ENCODE assay signal across 27 mouse cellular contexts in genomic region chr9:87297522-87297921, GRCm38 (mm10). TPM values are rescaled to one million over a fixed set of nuclear protein-coding genes. Genes with fewer than 3 reads are reported as not detected.
DNase-seq lines count a peak whose midpoint lies in the region; ATAC-seq and TF ChIP-seq lines count a peak whose summit lies in the region.
"Had no signal": no experiment of that assay in that cellular context is flagged by ENCODE, and none has a peak within 500 bp of the region (broad histone marks: within the 10 kb centered on the region; RNA-seq: fewer than 3 reads in every experiment).

No protein-coding gene starts in this region.

- no peak overlapping the region for H3K4me3 ChIP-seq in embryonic facial prominence, embryonic 13.5 days
- no peak overlapping the region for H3K4me3 ChIP-seq in embryonic facial prominence, embryonic 10.5 days
- no peak overlapping the region for H3K4me3 ChIP-seq in heart, embryonic 12.5 days
- H3K4me3 ChIP-seq in midbrain, postnatal 0 days (ENCODE audit: low read depth, low read length): no peak overlapping the region
- H3K4me3 ChIP-seq in midbrain, embryonic 11.5 days (ENCODE audit: low read depth, low read length): no peak overlapping the region
- H3K4me3 ChIP-seq: forebrain, embryonic 10.5 days; hindbrain, embryonic 15.5 days; intestine, embryonic 15.5 days; limb, embryonic 12.5 days had no signal

- ATAC-seq in embryonic facial prominence, embryonic 13.5 days (ENCODE audit: insufficient number of reproducible peaks, insufficient read depth, low FRiP score, low TSS enrichment, low read depth): no peak
- no peak for ATAC-seq in heart, embryonic 12.5 days (ENCODE audit: insufficient number of reproducible peaks, low FRiP score)
- ATAC-seq in midbrain, postnatal 0 days (ENCODE audit: low FRiP score): no peak; the same call in 1 of the 2 replicates
- ATAC-seq in midbrain, embryonic 11.5 days (ENCODE audit: low FRiP score): no peak
- ATAC-seq: CD4-positive, CD25-positive, alpha-beta regulatory T cell, adult 4 months; forebrain, embryonic 16.5 days; intestine, embryonic 15.5 days; liver, postnatal 0 days; lung, postnatal 0 days; midbrain, embryonic 16.5 days; Patski had no signal

- no peaks in the 10 kb centered on the region for H3K9me3 ChIP-seq in embryonic facial prominence, embryonic 13.5 days
- H3K9me3 ChIP-seq in embryonic facial prominence, embryonic 10.5 days: no peaks in the 10 kb centered on the region
- no peaks in the 10 kb centered on the region for H3K9me3 ChIP-seq in heart, embryonic 12.5 days (replicated peaks)
- no peaks in the 10 kb centered on the region for H3K9me3 ChIP-seq in midbrain, postnatal 0 days (ENCODE audit: low read length)
- no peaks in the 10 kb centered on the region for H3K9me3 ChIP-seq in midbrain, embryonic 11.5 days (ENCODE audit: control insufficient read depth, low read length)
- H3K9me3 ChIP-seq: forebrain, embryonic 10.5 days; hindbrain, embryonic 15.5 days; intestine, embryonic 15.5 days; limb, embryonic 12.5 days had no signal

- H3K27me3 ChIP-seq in embryonic facial prominence, embryonic 13.5 days: no peaks in the 10 kb centered on the region
- no peaks in the 10 kb centered on the region for H3K27me3 ChIP-seq in embryonic facial prominence, embryonic 10.5 days (replicated peaks; ENCODE audit: low read depth, poor library complexity, severe bottlenecking)
- 0 out of 2 replicates have a peak, but pooled peaks cover 3% of the 10 kb centered on the region for H3K27me3 ChIP-seq in heart, embryonic 12.5 days (replicated peaks)
- no peaks in the 10 kb centered on the region for H3K27me3 ChIP-seq in midbrain, postnatal 0 days (ENCODE audit: insufficient read depth, low read length)
- no peaks in the 10 kb centered on the region for H3K27me3 ChIP-seq in midbrain, embryonic 11.5 days (ENCODE audit: control insufficient read depth, insufficient read depth, low read length)
- H3K27me3 ChIP-seq: hindbrain, embryonic 15.5 days; intestine, embryonic 15.5 days; limb, embryonic 12.5 days; Patski had no signal

- no peak overlapping the region for H3K9ac ChIP-seq in embryonic facial prominence, embryonic 13.5 days
- H3K9ac ChIP-seq in heart, embryonic 12.5 days: no peak overlapping the region
- no peak overlapping the region for H3K9ac ChIP-seq in midbrain, postnatal 0 days (replicated peaks; ENCODE audit: low read length, poor library complexity, severe bottlenecking)
- H3K9ac ChIP-seq in midbrain, embryonic 11.5 days (ENCODE audit: low read length): no peak overlapping the region
- H3K9ac ChIP-seq: hindbrain, embryonic 15.5 days; intestine, embryonic 15.5 days; limb, embryonic 12.5 days; liver, postnatal 0 days had no signal

- DNase-seq in embryonic facial prominence, embryonic 10.5 days (ENCODE audit: low spot score): no peak
- DNase-seq in heart, adult 18-20 months: peak; percentile 1 to 11
- DNase-seq in midbrain, postnatal 0 days (ENCODE audit: low spot score): peak; percentile 17
- DNase-seq in midbrain, embryonic 11.5 days (ENCODE audit: low spot score, missing footprints): no peak
- DNase-seq in Muller cell, postnatal 12 days (ENCODE audit: inconsistent ontology term): no peak
- DNase-seq: adrenal gland, postnatal 36 days; cerebellum, adult 11 months; cerebellum, postnatal 36 days; embryo, embryonic 11 days; kidney, adult 8-10 months; kidney, postnatal 14 days; liver, postnatal 0 days had no signal

- H3K27ac ChIP-seq in embryonic facial prominence, embryonic 13.5 days: 0 out of 2 replicates have a peak overlapping the region, but pooled peaks have one; percentile 34
- no peak overlapping the region for H3K27ac ChIP-seq in embryonic facial prominence, embryonic 10.5 days (replicated peaks)
- no peak overlapping the region for H3K27ac ChIP-seq in heart, embryonic 12.5 days (ENCODE audit: poor library complexity, severe bottlenecking)
- H3K27ac ChIP-seq in midbrain, postnatal 0 days (ENCODE audit: low read depth, low read length): no peak overlapping the region
- no peak overlapping the region for H3K27ac ChIP-seq in midbrain, embryonic 11.5 days (ENCODE audit: low read depth, low read length)
- H3K27ac ChIP-seq: forebrain, embryonic 10.5 days; hindbrain, embryonic 15.5 days; intestine, embryonic 15.5 days; limb, embryonic 12.5 days; macrophage; stomach, postnatal 0 days had no signal

- peaks cover 13% of the 10 kb centered on the region for H3K4me1 ChIP-seq in embryonic facial prominence, embryonic 13.5 days
- peaks cover 5% of the 10 kb centered on the region for H3K4me1 ChIP-seq in embryonic facial prominence, embryonic 10.5 days
- H3K4me1 ChIP-seq in heart, embryonic 12.5 days (replicated peaks): no peaks in the 10 kb centered on the region
- no peaks in the 10 kb centered on the region for H3K4me1 ChIP-seq in midbrain, postnatal 0 days (ENCODE audit: insufficient read depth, low read length)
- no peaks in the 10 kb centered on the region for H3K4me1 ChIP-seq in midbrain, embryonic 11.5 days (ENCODE audit: control insufficient read depth, insufficient read depth, low read length)
- H3K4me1 ChIP-seq: hindbrain, embryonic 15.5 days; intestine, embryonic 15.5 days; limb, embryonic 12.5 days had no signal

- WGBS in embryonic facial prominence, embryonic 13.5 days: 48% methylated on average over 1 of the region's 1 CpGs
- 74% methylated on average over 1 of the region's 1 CpGs for WGBS in embryonic facial prominence, embryonic 10.5 days
- 63% methylated on average over 1 of the region's 1 CpGs for WGBS in heart, embryonic 12.5 days
- 92% methylated on average over 1 of the region's 1 CpGs for WGBS in midbrain, postnatal 0 days
- 75% methylated on average over 1 of the region's 1 CpGs for WGBS in midbrain, embryonic 11.5 days

- no peak for TF ChIP-seq CTCF in midbrain, postnatal 0 days (IDR thresholded peaks at IDR 0.05)

- no peaks in the 10 kb centered on the region for H3K36me3 ChIP-seq in embryonic facial prominence, embryonic 13.5 days
- no peaks in the 10 kb centered on the region for H3K36me3 ChIP-seq in embryonic facial prominence, embryonic 10.5 days (replicated peaks)
- no peaks in the 10 kb centered on the region for H3K36me3 ChIP-seq in heart, embryonic 12.5 days
- no peaks in the 10 kb centered on the region for H3K36me3 ChIP-seq in midbrain, postnatal 0 days (ENCODE audit: insufficient read depth, low read length)
- no peaks in the 10 kb centered on the region for H3K36me3 ChIP-seq in midbrain, embryonic 11.5 days (ENCODE audit: control insufficient read depth, insufficient read depth, low read length)
- H3K36me3 ChIP-seq: forebrain, embryonic 10.5 days; hindbrain, embryonic 15.5 days; intestine, embryonic 15.5 days; limb, embryonic 12.5 days had no signal

- no peak overlapping the region for H3K4me2 ChIP-seq in embryonic facial prominence, embryonic 13.5 days
- H3K4me2 ChIP-seq in heart, embryonic 12.5 days: no peak overlapping the region
- no peak overlapping the region for H3K4me2 ChIP-seq in midbrain, postnatal 0 days (ENCODE audit: low read depth, low read length, poor library complexity, severe bottlenecking)
- H3K4me2 ChIP-seq in midbrain, embryonic 11.5 days: no peak overlapping the region
- H3K4me2 ChIP-seq: heart, embryonic 11.5 days; hindbrain, embryonic 15.5 days; intestine, embryonic 15.5 days; limb, embryonic 12.5 days; liver, embryonic 11.5 days had no signal

RNA-seq across cellular contexts. Expression of gene Cep162, which starts 42.2 kb away (rescaled TPM):
- polyA plus RNA-seq in embryonic facial prominence, embryonic 13.5 days (2015; fragmentation: Nextera tagmentation; extraction: Ambion mirVana): 8.1 and 8.9 TPM in 2 replicates
- polyA plus RNA-seq in embryonic facial prominence, embryonic 10.5 days (2016; fragmentation: Nextera tagmentation; extraction: Ambion mirVana): 9.1 and 11.2 TPM in 2 replicates
- total RNA-seq in heart, adult 18-20 months (2021): 1 to 10 TPM; 2.2 to 2.8 TPM
- polyA plus RNA-seq in heart, embryonic 12.5 days (2016; fragmentation: Nextera tagmentation; extraction: Ambion mirVana): 4.6 and 5.4 TPM in 2 replicates
- 6.5 and 7.0 TPM in 2 replicates for total RNA-seq in midbrain, postnatal 0 days (2014; rRNA removed)
- 3.1 and 4.0 TPM in 2 replicates for polyA plus RNA-seq in midbrain, postnatal 0 days (2015; fragmentation: Nextera tagmentation; extraction: Ambion mirVana)
- polyA plus RNA-seq in midbrain, embryonic 11.5 days (2014; fragmentation: Nextera tagmentation; extraction: Ambion mirVana): 11.0 and 12.1 TPM in 2 replicates

Comparison
In these comparisons a context has a peak if more than half of its experiments do, and no peak if none do; other contexts are left out.
1. DNase-seq: peak in heart, adult 18-20 months (2 of 2) and midbrain, postnatal 0 days (single experiment); none in embryonic facial prominence, embryonic 10.5 days (single experiment), midbrain, embryonic 11.5 days (single experiment) and Muller cell, postnatal 12 days (single experiment).